Mouse (Mus musculus): ENCODE results near the gene Cetn3.

DNA sequence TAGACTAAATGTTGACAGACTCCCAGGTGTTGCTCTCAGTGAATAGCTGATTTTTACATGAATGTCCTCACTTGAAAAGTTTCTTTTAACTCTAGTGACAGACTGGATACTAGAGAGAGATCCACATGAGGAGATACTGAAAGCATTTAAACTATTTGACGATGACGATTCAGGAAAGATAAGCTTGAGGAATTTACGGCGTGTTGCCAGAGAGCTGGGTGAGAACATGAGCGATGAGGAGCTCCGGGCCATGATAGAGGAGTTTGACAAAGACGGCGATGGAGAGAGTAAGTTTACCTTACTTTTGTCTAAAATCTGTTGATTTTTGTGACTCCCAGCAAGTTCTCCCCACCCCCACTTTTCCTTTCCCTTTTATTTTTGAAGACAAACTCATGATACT, 9.0 kb downstream of the Cetn3 start:
- TF ChIP-seq CTCF (IDR thresholded peaks at IDR 0.05; ENCODE audit: insufficient read depth, low read depth, low read length) = no peak
- TF ChIP-seq POLR2A (IDR thresholded peaks at IDR 0.05; ENCODE audit: insufficient read depth, low read depth, low read length) = no peak
